Mouse (Mus musculus): ENCODE measurements at regions not wholly inside any gene's neighbourhood (a gene's known extent, or its start where the extent isn't known, plus 50 kb on each side); places are given as distances from the start of the nearest gene placed in this dataset.

DNA sequence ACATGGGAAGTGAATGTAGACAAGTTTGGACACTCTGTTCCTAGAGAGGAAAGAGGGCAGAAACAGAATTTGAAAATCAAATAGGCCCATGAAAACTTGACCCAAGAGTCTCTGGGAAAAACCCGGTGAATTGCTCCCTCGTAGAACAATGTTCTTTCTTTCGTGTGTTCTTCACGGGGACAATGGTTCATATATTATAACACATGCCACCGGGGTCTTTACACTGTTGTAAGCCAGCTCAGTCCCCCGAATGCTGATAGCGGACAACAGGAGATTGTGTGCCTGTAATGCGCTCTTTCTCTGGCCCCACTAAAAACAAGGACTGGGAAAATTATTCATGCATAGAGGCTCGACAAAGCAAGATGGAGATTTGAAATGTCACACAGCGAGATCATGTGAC lies 225.4 kb upstream of the Irx4 start:
- TF ChIP-seq EP300 (IDR thresholded peaks at IDR 0.05; ENCODE audit: low read depth), result no peak
- TF ChIP-seq CTCF (IDR thresholded peaks at IDR 0.05; ENCODE audit: low read depth), result no peak
